Mouse (Mus musculus) myocyte (in vitro differentiated cells): ENCODE data around the gene Galr3. TPM values are rescaled to one million over a fixed set of nuclear protein-coding genes. Genes with fewer than 3 reads are reported as not detected.
A peak's percentile ranks its signal among the peaks of the same experiment; 100 is the strongest.

Source experiments
- H3K27me3 ChIP-seq: one replicate; pipeline ENCODE4 v1.6.1; 2011; ENCODE audit not compliant: control insufficient read depth, insufficient read depth, insufficient read length
- H3K36me3 ChIP-seq: one replicate; pipeline ENCODE4 v1.6.1; 2011; ENCODE audit not compliant: control insufficient read depth, insufficient read depth
- H3K4me2 ChIP-seq: one replicate; pipeline ENCODE4 v1.6.1; 2011; ENCODE audit warnings: low read depth, control low read depth
- H3K4me3 ChIP-seq: one replicate; pipeline ENCODE4 v1.5.1; 2011; ENCODE audit warnings: mild to moderate bottlenecking, control low read depth, moderate library complexity
- H3K79me2 ChIP-seq: one replicate; pipeline ENCODE4 v1.6.1; 2011; ENCODE audit not compliant: control insufficient read depth, insufficient read depth
- H3ac ChIP-seq: one replicate; pipeline ENCODE4 v1.6.1; 2011; ENCODE audit not compliant: control insufficient read depth, insufficient read length
- CEBPB ChIP-seq: IDR thresholded peaks from 2 replicates; pipeline ENCODE4 v1.6.1; 2011; ENCODE audit warnings: mild to moderate bottlenecking, moderate library complexity; ENCODE audit not compliant: poor library complexity, insufficient read depth, severe bottlenecking
- E2F4 ChIP-seq: IDR thresholded peaks from one replicate; pipeline ENCODE4 v1.6.1; 2011; ENCODE audit warnings: mild to moderate bottlenecking, control low read depth, moderate library complexity; ENCODE audit not compliant: insufficient read depth
- MAX ChIP-seq: IDR thresholded peaks from one replicate; pipeline ENCODE4 v1.6.1; 2011; ENCODE audit warnings: low read depth, mild to moderate bottlenecking, control low read depth
- MYOD1 ChIP-seq, 3 experiments: IDR thresholded peaks; one replicate each; pipeline ENCODE4 v1.6.1; 2011; ENCODE audit warnings: control low read depth in 2 of 3, low read depth in 2 of 3, mild to moderate bottlenecking in 2 of 3, moderate library complexity in 1 of 3; ENCODE audit not compliant: insufficient read length in 2 of 3, control insufficient read depth in 1 of 3
- MYOG ChIP-seq, 3 experiments: IDR thresholded peaks; one replicate each; pipeline ENCODE4 v1.6.1; 2011; ENCODE audit warnings: control low read depth in 2 of 3, low read depth in 2 of 3, mild to moderate bottlenecking in 2 of 3; ENCODE audit not compliant: insufficient read length in 2 of 3, control insufficient read depth in 1 of 3, insufficient read depth in 1 of 3
- POLR2A ChIP-seq: IDR thresholded peaks from one replicate; pipeline ENCODE4 v1.6.1; 2011; ENCODE audit warnings: low read depth, mild to moderate bottlenecking, control low read depth, moderate library complexity; ENCODE audit not compliant: insufficient read length
- POLR2AphosphoS2 ChIP-seq: IDR thresholded peaks from one replicate; pipeline ENCODE4 v1.6.1; 2011; ENCODE audit warnings: low read depth, control low read depth; ENCODE audit not compliant: insufficient read length
- REST ChIP-seq: IDR thresholded peaks from one replicate; pipeline ENCODE4 v1.6.1; 2011; ENCODE audit warnings: mild to moderate bottlenecking, control low read depth, moderate library complexity; ENCODE audit not compliant: insufficient read depth, insufficient read length
- SRF ChIP-seq: IDR thresholded peaks from one replicate; pipeline ENCODE4 v1.6.1; 2011; ENCODE audit warnings: low read depth; ENCODE audit not compliant: control insufficient read depth, insufficient read length
- TCF12 ChIP-seq: IDR thresholded peaks from one replicate; pipeline ENCODE4 v1.6.1; 2011; ENCODE audit warnings: mild to moderate bottlenecking, control low read depth; ENCODE audit not compliant: poor library complexity, insufficient read depth, severe bottlenecking
- TCF3 ChIP-seq: IDR thresholded peaks from one replicate; pipeline ENCODE4 v1.6.1; 2011; ENCODE audit warnings: low read depth, control low read depth; ENCODE audit not compliant: insufficient read length
- USF1 ChIP-seq: IDR thresholded peaks from one replicate; pipeline ENCODE4 v1.6.1; 2011; ENCODE audit warnings: low read depth, mild to moderate bottlenecking, control low read depth, moderate library complexity
- polyA plus RNA-seq: library from polyadenylated mRNA; unstranded; fragments of >200 nt; fragmentation: generic; extraction: Trizol; gene quantifications from one replicate; pipeline ENCODE4 v1.2.1, GENCODE M21; 2012; ENCODE audit warnings: missing spikeins

Gene Galr3
- polyA plus RNA-seq, 1 experiment: 0.44 TPM

DNA sequence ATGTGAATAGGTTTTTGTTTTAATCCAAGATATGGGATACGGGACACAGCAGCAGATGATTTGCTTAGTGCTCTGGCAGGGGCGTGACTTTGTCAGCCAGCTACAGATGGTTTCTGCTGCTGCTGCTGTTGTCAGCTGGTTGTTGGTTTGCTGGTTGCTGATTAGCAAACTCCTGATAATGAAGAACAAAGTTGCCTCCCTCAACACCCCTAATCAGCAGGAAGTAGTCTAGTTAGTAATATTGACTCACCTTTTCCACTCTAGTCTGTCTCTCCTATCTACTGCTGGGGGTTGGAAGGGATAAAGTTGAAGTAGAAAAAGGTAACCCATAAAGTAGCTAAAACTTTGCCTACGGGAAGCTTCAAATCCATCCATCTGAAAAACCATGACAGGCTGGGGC is 25.9 kb downstream of the Galr3 start:
- TF ChIP-seq REST (no peak), E2F4 (no peak), MYOG (IDR thresholded peaks at IDR 0.05; ENCODE audit: control insufficient read depth in 1 of 3, insufficient read depth in 1 of 3, insufficient read length in 2 of 3, low read depth in 2 of 3) (no peak), MYOD1 (IDR thresholded peaks at IDR 0.05; ENCODE audit: control insufficient read depth in 1 of 3, insufficient read length in 2 of 3, low read depth in 2 of 3) (no peak), CEBPB (no peak), TCF12 (no peak), TCF3 (no peak), SRF (no peak), POLR2AphosphoS2 (no peak), MAX (no peak), USF1 (no peak), POLR2A (no peak)
- Histone ChIP-seq H3K4me2 (no peak overlapping the region), H3K27me3 (peaks cover 14% of the 10 kb centered on the region), H3K4me3 (no peak overlapping the region), H3ac (no peak overlapping the region), H3K36me3 (no peaks in the 10 kb centered on the region), H3K79me2 (no peaks in the 10 kb centered on the region)

DNA sequence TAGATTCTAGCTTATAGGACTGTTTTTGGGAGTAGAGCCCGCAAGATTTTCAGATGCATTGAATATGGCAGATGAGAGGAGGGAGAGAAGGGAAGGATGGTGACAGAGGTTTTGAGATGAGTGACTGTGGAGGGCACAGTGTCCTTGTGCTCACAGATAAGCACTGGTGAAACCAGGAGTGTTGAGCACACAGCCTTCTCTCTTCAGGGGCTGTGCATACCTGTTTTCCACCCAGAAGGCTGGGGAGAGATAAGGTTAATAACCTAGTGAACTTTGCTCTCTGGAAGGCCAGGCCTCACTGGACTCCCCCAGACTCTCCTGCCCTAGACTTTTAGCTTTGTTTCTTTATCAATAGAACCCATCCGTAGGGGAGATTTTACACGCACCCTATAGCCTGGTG is 26.7 kb downstream of the Galr3 start:
- peaks cover 14% of the 10 kb centered on the region for H3K27me3 ChIP-seq
- H3K79me2 ChIP-seq: no peaks in the 10 kb centered on the region
- no peak overlapping the region for H3ac ChIP-seq
- H3K4me2 ChIP-seq: no peak overlapping the region
- no peaks in the 10 kb centered on the region for H3K36me3 ChIP-seq
- TF ChIP-seq POLR2AphosphoS2: no peak
- no peak overlapping the region for H3K4me3 ChIP-seq

DNA sequence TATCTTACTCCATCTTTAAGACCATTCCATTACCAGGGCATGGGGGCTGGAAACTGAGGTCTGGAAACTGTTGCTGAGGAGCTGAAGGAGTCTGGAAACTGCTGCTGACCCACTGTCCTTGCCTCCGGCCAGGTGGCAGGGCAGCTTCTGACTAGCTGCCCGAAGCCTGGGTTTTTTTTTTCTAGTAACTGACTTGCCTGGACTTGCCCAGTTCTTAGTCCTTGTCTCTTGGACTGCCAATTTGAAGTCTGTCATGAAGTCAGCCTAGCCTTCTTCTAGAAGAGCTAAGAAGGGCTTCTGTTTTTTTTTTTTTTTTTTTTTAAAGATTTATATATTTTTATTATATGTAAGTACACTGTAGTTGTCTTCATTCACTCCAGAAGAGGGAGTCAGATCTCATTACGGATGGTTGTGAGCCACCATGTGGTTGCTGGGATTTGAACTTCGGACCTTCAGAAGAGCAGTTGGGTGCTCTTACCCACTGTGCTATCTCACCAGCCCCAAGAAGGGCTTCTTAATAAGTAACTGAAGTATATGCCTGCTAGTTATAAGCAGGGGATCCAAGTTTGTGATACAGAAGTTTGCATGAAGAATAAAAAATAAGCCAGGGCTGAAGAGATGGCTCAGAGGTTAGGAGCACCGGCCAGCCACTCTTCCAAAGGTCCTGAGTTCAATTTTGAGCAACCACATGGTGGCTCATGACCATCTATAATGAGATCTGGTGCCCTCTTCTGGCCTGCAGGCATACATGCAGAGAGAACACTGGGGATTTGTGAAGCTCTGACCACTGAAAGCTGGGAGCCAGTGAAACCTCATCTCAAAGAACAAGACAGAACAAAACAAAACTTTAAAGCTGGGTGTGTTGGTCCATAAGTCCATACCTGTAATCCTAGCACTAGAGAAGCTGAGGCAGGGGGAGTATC is 29.7 kb downstream of the Galr3 start:
- TF ChIP-seq USF1 (peak; percentile 48), TCF3 (no peak)
- H3K36me3 ChIP-seq: peaks cover 4% of the 10 kb centered on the region
- no peak overlapping the region for H3ac ChIP-seq
- H3K27me3 ChIP-seq: peaks cover 14% of the 10 kb centered on the region
- H3K4me2 ChIP-seq: no peak overlapping the region
- peaks cover 12% of the 10 kb centered on the region for H3K79me2 ChIP-seq
- H3K4me3 ChIP-seq: no peak overlapping the region

DNA sequence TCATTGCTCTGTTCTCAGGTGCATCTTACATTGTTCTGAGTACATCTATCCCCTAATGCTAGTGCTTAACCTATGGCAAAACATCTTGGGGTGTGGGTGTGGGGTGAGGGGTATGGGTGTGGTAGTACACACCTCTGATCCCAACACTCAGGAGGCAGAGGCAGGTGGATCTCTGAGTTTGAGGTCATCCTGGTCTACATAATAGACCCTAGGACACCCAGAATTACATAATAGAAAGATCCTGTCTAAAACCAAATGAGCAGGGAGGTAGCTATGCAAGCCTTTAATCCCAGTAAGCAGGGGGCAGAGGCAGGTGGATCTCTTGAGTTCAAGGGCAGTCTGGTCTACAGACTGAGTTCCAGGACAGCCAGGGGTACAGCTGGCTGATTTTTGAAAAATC is 32.1 kb downstream of the Galr3 start:
- TF ChIP-seq MYOG (IDR thresholded peaks at IDR 0.05; ENCODE audit: control insufficient read depth in 1 of 3, insufficient read depth in 1 of 3, insufficient read length in 2 of 3, low read depth in 2 of 3) (no peak), CEBPB (no peak), E2F4 (no peak), TCF3 (no peak), POLR2AphosphoS2 (no peak), MAX (no peak), REST (no peak), POLR2A (no peak), SRF (no peak), MYOD1 (IDR thresholded peaks at IDR 0.05; ENCODE audit: control insufficient read depth in 1 of 3, insufficient read length in 2 of 3, low read depth in 2 of 3) (no peak), USF1 (no peak), TCF12 (no peak)
- Histone ChIP-seq H3ac (no peak overlapping the region), H3K36me3 (peaks cover 27% of the 10 kb centered on the region), H3K4me3 (peak overlapping the region; percentile 75), H3K27me3 (peaks cover 4% of the 10 kb centered on the region), H3K79me2 (peaks cover 24% of the 10 kb centered on the region), H3K4me2 (no peak overlapping the region)

DNA sequence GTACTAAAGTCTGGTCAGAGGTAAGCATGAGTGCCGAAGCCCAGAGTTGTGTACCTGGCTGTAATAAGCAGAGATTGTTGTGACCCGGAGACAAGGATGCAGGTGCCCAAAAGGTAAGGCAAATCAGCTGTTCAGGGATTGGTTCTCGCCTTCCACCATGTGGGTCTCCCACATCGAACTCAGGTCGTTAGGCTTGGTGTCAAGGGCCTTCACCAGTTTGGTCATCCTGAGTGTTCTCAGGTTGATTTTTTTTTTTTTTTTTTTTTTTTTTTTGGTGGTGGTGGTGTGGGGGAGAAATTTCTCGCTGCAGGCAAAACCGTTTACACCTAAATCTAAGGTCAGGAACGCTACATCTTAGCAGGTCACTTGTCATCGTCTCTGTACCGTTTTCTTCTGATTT is 32.8 kb downstream of the Galr3 start:
- Histone ChIP-seq H3ac (peak overlapping the region; percentile 65), H3K36me3 (peaks cover 30% of the 10 kb centered on the region), H3K4me2 (peak overlapping the region; percentile 86), H3K27me3 (peaks cover 2% of the 10 kb centered on the region), H3K4me3 (peak overlapping the region; percentile 75), H3K79me2 (peaks cover 24% of the 10 kb centered on the region)
- no peak for TF ChIP-seq E2F4
- peak; percentile 54 for TF ChIP-seq POLR2AphosphoS2
